Mouse (Mus musculus) bone marrow, adult 2 months (tissue): ENCODE results near the gene Cipc. TPM values are rescaled to one million over a fixed set of nuclear protein-coding genes. Genes with fewer than 3 reads are reported as not detected.
A peak's percentile ranks its signal among the peaks of the same experiment; 100 is the strongest.

Experiments
- H3K27ac ChIP-seq: fragments of 200-500 bp; 2 replicates; pipeline ENCODE4 v1.5.1; 2012; ENCODE audit warnings: low read depth, mild to moderate bottlenecking, control low read depth, inconsistent platforms, low read length; ENCODE audit not compliant: control insufficient read depth, poor library complexity, insufficient read depth
- H3K4me1 ChIP-seq: fragments of 200-500 bp; 2 replicates; pipeline ENCODE4 v1.6.1; 2011; ENCODE audit warnings: low read length; ENCODE audit not compliant: control insufficient read depth, insufficient read depth
- H3K4me3 ChIP-seq: fragments of 200-500 bp; replicated peaks from 2 replicates; pipeline ENCODE3; 2011; ENCODE audit warnings: mild to moderate bottlenecking, low read depth, low read length, control low read depth; ENCODE audit not compliant: control insufficient read depth
- CTCF ChIP-seq: fragments of 200-500 bp; IDR thresholded peaks from 2 replicates; pipeline ENCODE4 v1.5.1; 2011; ENCODE audit warnings: low read length, control low read depth; ENCODE audit not compliant: control insufficient read depth, insufficient read depth
- POLR2A ChIP-seq: fragments of 200-500 bp; IDR thresholded peaks from 2 replicates; pipeline ENCODE4 v1.6.1; 2011; ENCODE audit warnings: low read depth, mild to moderate bottlenecking, control low read depth, low read length, borderline replicate concordance; ENCODE audit not compliant: control insufficient read depth
- WGBS: fragments of 180-500 bp; shearing (Covaris S2); methylation state at CpG from one replicate; pipeline ENCODE4 v1.1.7; 2018; 5-methylcytosine and 5-hydroxymethylcytosine counted together
- polyA plus RNA-seq: library from polyadenylated mRNA; stranded (reverse); fragments of >200 nt; gene quantifications from 2 replicates; pipeline ENCODE4 v1.2.4, GENCODE M21; 2011; ENCODE audit warnings: low replicate concordance; ENCODE audit not compliant: missing spikeins, insufficient read depth, insufficient read length

Gene Cipc
- 5.5 and 5.9 TPM in 2 replicates for polyA plus RNA-seq

DNA sequence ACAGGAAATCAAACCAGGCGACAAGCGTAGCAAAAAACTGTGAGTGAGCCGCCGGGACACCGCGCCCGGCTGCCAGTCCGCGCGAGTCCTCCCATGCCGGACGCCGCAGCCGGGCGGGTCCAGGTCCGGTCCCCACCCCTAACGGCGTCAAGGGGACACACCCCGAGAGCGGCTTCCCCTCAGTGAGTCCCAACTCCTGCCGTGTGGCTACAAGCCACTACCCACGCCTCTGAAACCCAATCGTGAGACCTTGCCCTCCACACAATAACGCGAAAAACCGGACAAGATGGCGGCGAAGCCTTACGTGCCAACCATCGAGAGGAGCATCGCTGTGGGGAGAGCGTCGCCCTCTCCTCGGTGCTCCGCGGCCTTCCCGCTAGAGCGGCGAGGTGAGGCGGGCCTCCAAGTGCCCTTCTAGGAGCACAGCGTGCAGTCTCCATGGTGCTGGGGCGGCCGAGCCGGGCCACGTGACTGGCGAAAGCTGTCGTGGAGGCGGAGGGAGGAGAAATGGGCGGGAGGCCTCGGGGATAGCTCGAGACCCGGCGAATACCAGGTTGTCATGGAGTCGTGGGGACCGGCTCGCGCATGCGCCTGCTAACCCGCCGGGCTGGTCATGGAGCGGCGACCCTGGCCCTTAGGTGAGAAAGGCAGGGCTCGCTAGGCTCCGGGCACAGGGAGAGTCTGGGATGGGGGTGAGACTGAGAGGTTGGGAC, at the start of gene Cipc:
TSS of gene Cipc (plus strand) at position 182 of the 713 bp plus-strand sequence.
- Histone ChIP-seq H3K4me1 (peaks cover 6% of the 10 kb centered on the region), H3K4me3 (peak within 1 kb of the TSS; percentile 72), H3K27ac (peak within 1 kb of the TSS; percentile 95)
- WGBS, result under 1% methylated on average over 64 of the region's 64 CpGs
- TF ChIP-seq CTCF (no peak), POLR2A (peak; percentile 68; the same call in 1 of the 2 replicates)

- H3K27ac ChIP-seq, result no peak overlapping the region
- 81% methylated on average over 7 of the region's 7 CpGs for whole genome bisulfite sequencing
- H3K4me1 ChIP-seq, result peaks cover 3% of the 10 kb centered on the region; the same call in 1 of the 2 replicates
- H3K4me3 ChIP-seq, result no peak overlapping the region
- no peak for TF ChIP-seq POLR2A
- TF ChIP-seq CTCF, result no peak
These were observed 49.0 kb upstream of the Cipc start for GRCm38 (mm10) chr12:86897769-86898273.

- Histone ChIP-seq H3K27ac (no peak overlapping the region), H3K4me1 (peaks cover 3% of the 10 kb centered on the region; the same call in 1 of the 2 replicates), H3K4me3 (no peak overlapping the region)
- TF ChIP-seq CTCF (no peak), POLR2A (no peak)
- WGBS, result 90% methylated on average over 3 of the region's 3 CpGs
These were observed 48.4 kb upstream of the Cipc start for GRCm38 (mm10) chr12:86898448-86898847.

GRCm38 (mm10) chr12:86899461-86900179, 47.2 kb upstream of the Cipc start:
- peaks cover 3% of the 10 kb centered on the region; the same call in 1 of the 2 replicates for H3K4me1 ChIP-seq
- H3K4me3 ChIP-seq, result no peak overlapping the region
- TF ChIP-seq POLR2A, result no peak
- no peak for TF ChIP-seq CTCF
- WGBS, result 70% methylated on average over 11 of the region's 11 CpGs
- H3K27ac ChIP-seq, result no peak overlapping the region

DNA sequence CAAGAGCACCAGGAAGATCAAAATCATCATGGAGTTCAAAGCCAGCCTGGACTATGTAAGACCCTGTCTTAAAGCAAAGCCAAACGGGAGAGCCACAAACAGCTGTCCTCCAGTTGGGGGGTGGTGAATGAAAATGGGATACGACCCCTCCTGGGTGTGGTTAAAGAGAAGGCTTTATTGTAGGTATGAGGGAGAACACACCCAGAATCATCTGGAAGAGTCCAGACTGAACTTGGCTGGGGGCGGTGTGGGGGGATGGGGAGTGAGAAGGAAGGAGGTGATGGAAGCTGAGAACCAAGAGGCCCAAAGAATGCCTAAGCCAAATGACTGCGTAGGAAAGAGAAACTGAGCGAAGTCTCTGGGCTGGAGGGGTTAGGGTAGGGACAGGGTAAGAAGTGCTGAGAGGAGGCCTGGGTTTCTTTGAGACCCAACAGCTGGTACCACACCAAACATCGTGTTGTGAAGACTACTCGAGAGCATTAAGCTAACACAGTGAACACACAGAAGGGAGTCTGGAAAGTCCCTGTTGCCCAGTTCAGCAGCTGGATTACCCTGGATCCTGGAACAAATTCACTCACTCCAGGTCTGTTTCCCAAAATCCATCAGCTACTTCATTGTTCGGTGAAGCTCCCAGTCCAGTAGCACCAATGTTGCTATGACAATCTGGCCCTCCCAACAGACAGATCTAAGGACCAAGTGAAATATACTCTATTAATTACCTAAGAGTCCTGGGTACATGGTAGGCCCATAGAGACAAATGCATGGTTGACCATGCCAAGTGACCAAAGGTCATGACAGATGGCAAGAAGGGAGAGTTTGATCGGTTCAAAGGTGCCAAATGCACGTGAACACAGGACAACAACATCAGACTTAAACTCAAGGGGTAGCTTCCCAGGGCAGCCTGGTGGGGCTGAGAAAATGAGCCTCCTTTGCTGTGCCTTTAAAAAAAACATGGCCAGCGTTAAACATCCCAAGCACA, 42.7 kb upstream of the Cipc start:
- no peaks in the 10 kb centered on the region; the same call in 1 of the 2 replicates for H3K4me1 ChIP-seq
- no peak overlapping the region for H3K27ac ChIP-seq
- WGBS, result 84% methylated on average over 11 of the region's 11 CpGs
- no peak overlapping the region for H3K4me3 ChIP-seq
- no peak for TF ChIP-seq POLR2A
- TF ChIP-seq CTCF, result no peak

DNA sequence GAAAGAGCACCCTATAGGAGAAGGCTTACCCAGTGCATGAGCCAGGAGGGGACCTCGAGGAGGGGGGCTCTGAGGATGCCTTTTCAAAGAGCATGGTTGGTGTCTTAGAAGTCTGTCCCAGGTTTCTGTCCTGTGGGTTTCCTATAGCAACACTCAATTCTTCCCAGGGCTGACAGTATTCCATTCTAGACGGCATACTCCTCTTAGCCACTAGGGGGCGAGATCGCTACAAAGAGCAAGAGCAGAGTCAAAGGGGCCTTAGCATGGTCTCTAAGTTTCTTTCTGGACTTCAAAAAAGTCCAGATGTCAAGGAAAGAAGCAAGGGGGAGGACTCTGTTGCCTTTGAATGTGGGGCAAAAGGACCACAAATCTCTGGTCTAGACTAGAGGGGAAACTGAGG, 41.6 kb upstream of the Cipc start:
- no peak overlapping the region for H3K4me3 ChIP-seq
- peak; percentile 59 for TF ChIP-seq CTCF
- TF ChIP-seq POLR2A, result no peak
- WGBS, result 4% methylated on average over 4 of the region's 4 CpGs
- no peaks in the 10 kb centered on the region for H3K4me1 ChIP-seq
- H3K27ac ChIP-seq, result no peak overlapping the region

DNA sequence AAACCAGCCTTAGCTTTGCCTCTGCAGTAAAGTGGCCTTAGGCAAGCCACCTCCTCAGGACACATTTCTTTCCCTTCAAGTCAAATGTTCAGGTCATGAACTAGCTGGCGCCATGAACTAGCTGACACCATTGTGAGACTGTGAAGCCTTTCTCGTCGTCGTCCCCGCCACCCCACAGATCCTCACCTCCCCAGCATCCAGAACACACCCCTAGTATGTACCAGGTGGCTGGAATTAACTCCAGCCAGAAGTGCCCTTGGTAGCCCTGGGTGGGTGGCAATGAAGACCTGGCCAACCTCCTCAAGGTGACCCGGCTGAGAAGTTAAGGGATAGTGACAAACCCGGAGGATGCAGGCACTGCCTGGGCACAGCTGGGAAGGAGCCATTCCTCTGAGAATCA, 41.0 kb upstream of the Cipc start:
- no peaks in the 10 kb centered on the region for H3K4me1 ChIP-seq
- H3K4me3 ChIP-seq, result no peak overlapping the region
- TF ChIP-seq CTCF, result no peak
- TF ChIP-seq POLR2A, result no peak
- H3K27ac ChIP-seq, result no peak overlapping the region
- WGBS, result 63% methylated on average over 7 of the region's 7 CpGs
